Mouse (Mus musculus) kidney, embryonic 14.5 days (tissue): ENCODE results near the gene Ccdc93. TPM values are rescaled to one million over a fixed set of nuclear protein-coding genes. Genes with fewer than 3 reads are reported as not detected.

Source experiments
- ATAC-seq: fragments of 200-750 bp; cut with Nextera tagmentation; 2 replicates; pipeline ENCODE4 v1.8.0; 2017; ENCODE audit warnings: moderate number of reproducible peaks, mild to moderate bottlenecking, moderate TSS enrichment, moderate library complexity; ENCODE audit not compliant: low FRiP score, low TSS enrichment
- H3K27ac ChIP-seq: fragments of 300-500 bp; sonication (generic); 2 replicates; pipeline ENCODE4 v1.5.1; 2014; ENCODE audit warnings: low read depth, mild to moderate bottlenecking, low read length, moderate library complexity, mixed read lengths
- H3K27me3 ChIP-seq: fragments of 300-500 bp; sonication (generic); 2 replicates; pipeline ENCODE4 v1.6.1; 2014; ENCODE audit warnings: mild to moderate bottlenecking, low read length; ENCODE audit not compliant: control insufficient read depth, insufficient read depth
- H3K36me3 ChIP-seq: fragments of 300-500 bp; sonication (generic); 2 replicates; pipeline ENCODE4 v1.6.1; 2014; ENCODE audit warnings: low read length, mixed read lengths; ENCODE audit not compliant: control insufficient read depth, insufficient read depth
- H3K4me1 ChIP-seq: fragments of 300-500 bp; sonication (generic); 2 replicates; pipeline ENCODE4 v1.6.1; 2014; ENCODE audit warnings: low read length, mixed read lengths; ENCODE audit not compliant: control insufficient read depth, insufficient read depth
- H3K4me2 ChIP-seq: fragments of 300-500 bp; sonication (generic); replicated peaks from 2 replicates; pipeline ENCODE4 v1.6.1; 2014; ENCODE audit warnings: low read depth, mild to moderate bottlenecking, low read length
- H3K4me3 ChIP-seq: fragments of 300-500 bp; sonication (generic); 2 replicates; pipeline ENCODE4 v1.5.1; 2014; ENCODE audit warnings: mild to moderate bottlenecking, low read length
- H3K9ac ChIP-seq: fragments of 300-500 bp; sonication (generic); 2 replicates; pipeline ENCODE4 v1.6.1; 2014; ENCODE audit warnings: low read depth, mild to moderate bottlenecking, low read length, moderate library complexity
- H3K9me3 ChIP-seq: fragments of 300-500 bp; sonication (generic); 2 replicates; pipeline ENCODE4 v1.6.1; 2016; ENCODE audit warnings: low read length; ENCODE audit not compliant: control insufficient read depth
- WGBS: fragments of 180-500 bp; shearing (Covaris S2); extraction: QIAGEN DNeasy Blood & Tissue Kit; methylation state at CpG from one replicate; pipeline ENCODE4 v1.1.7; 2014; 5-methylcytosine and 5-hydroxymethylcytosine counted together
- polyA plus RNA-seq: library from polyadenylated mRNA; unstranded; fragments of >200 nt; fragmentation: Nextera tagmentation; extraction: Ambion mirVana; gene quantifications from 2 replicates; pipeline ENCODE4 v1.2.1, GENCODE M21; 2014

The Ccdc93 gene
- polyA plus RNA-seq, 1 experiment from 2014 or later = 11.3 TPM

- H3K4me2 ChIP-seq = no peak overlapping the region
- peaks cover 35% of the 10 kb centered on the region for H3K36me3 ChIP-seq
- H3K27ac ChIP-seq = no peak overlapping the region
- H3K4me3 ChIP-seq = no peak overlapping the region
- H3K9ac ChIP-seq = no peak overlapping the region
- no peaks in the 10 kb centered on the region for H3K27me3 ChIP-seq
- H3K9me3 ChIP-seq = no peaks in the 10 kb centered on the region
- ATAC-seq = no peak
- 84% methylated on average over 5 of the region's 5 CpGs for WGBS
- H3K4me1 ChIP-seq = no peaks in the 10 kb centered on the region
These were observed 48.6 kb downstream of the Ccdc93 start for GRCm38 (mm10) chr1:121479403-121479802.

GRCm38 (mm10) chr1:121483091-121483490 is 52.2 kb downstream of the Ccdc93 start:
- Histone ChIP-seq H3K9ac (no peak overlapping the region), H3K27ac (no peak overlapping the region), H3K27me3 (no peaks in the 10 kb centered on the region), H3K4me2 (no peak overlapping the region), H3K4me1 (no peaks in the 10 kb centered on the region), H3K36me3 (peaks cover 40% of the 10 kb centered on the region), H3K4me3 (no peak overlapping the region), H3K9me3 (no peaks in the 10 kb centered on the region)
- ATAC-seq = no peak
- 73% methylated on average over 4 of the region's 4 CpGs for WGBS

- no peak overlapping the region for H3K9ac ChIP-seq
- no peak overlapping the region for H3K4me3 ChIP-seq
- no peaks in the 10 kb centered on the region for H3K4me1 ChIP-seq
- ATAC-seq = no peak
- H3K27ac ChIP-seq = no peak overlapping the region
- H3K9me3 ChIP-seq = no peaks in the 10 kb centered on the region
- H3K4me2 ChIP-seq = no peak overlapping the region
- no peaks in the 10 kb centered on the region for H3K27me3 ChIP-seq
- H3K36me3 ChIP-seq = peaks cover 28% of the 10 kb centered on the region
- WGBS = 94% methylated on average over 6 of the region's 6 CpGs
These were observed 56.0 kb downstream of the Ccdc93 start for GRCm38 (mm10) chr1:121486803-121487202.

- 39% methylated on average over 5 of the region's 5 CpGs for WGBS
- Histone ChIP-seq H3K4me3 (no peak overlapping the region), H3K36me3 (peaks cover 28% of the 10 kb centered on the region), H3K9ac (no peak overlapping the region), H3K4me1 (no peaks in the 10 kb centered on the region), H3K9me3 (no peaks in the 10 kb centered on the region), H3K27me3 (no peaks in the 10 kb centered on the region), H3K27ac (no peak overlapping the region), H3K4me2 (no peak overlapping the region)
- 0 out of 2 replicates have a peak, but pooled peaks have one; percentile 57 for ATAC-seq
These were observed 59.4 kb downstream of the Ccdc93 start for GRCm38 (mm10) chr1:121490241-121490640.

- no peak for ATAC-seq
- no peaks in the 10 kb centered on the region for H3K27me3 ChIP-seq
- no peak overlapping the region for H3K27ac ChIP-seq
- no peak overlapping the region for H3K4me2 ChIP-seq
- H3K9me3 ChIP-seq = no peaks in the 10 kb centered on the region
- H3K36me3 ChIP-seq = peaks cover 32% of the 10 kb centered on the region; the same call in 1 of the 2 replicates
- H3K4me1 ChIP-seq = no peaks in the 10 kb centered on the region
- WGBS = 96% methylated on average over 4 of the region's 4 CpGs
- H3K4me3 ChIP-seq = no peak overlapping the region
- H3K9ac ChIP-seq = no peak overlapping the region
These were observed 66.2 kb downstream of the Ccdc93 start for GRCm38 (mm10) chr1:121497093-121497492.

- Histone ChIP-seq H3K4me3 (no peak overlapping the region), H3K9ac (no peak overlapping the region), H3K4me2 (no peak overlapping the region), H3K27ac (no peak overlapping the region), H3K36me3 (no peaks in the 10 kb centered on the region), H3K27me3 (no peaks in the 10 kb centered on the region), H3K9me3 (no peaks in the 10 kb centered on the region), H3K4me1 (no peaks in the 10 kb centered on the region)
- 84% methylated on average over 2 of the region's 2 CpGs for WGBS
- ATAC-seq = no peak
These were observed 77.9 kb downstream of the Ccdc93 start for GRCm38 (mm10) chr1:121508729-121509128.

- H3K9me3 ChIP-seq = no peaks in the 10 kb centered on the region
- WGBS = 91% methylated on average over 19 of the region's 19 CpGs
- no peak overlapping the region for H3K4me3 ChIP-seq
- H3K9ac ChIP-seq = no peak overlapping the region
- H3K4me1 ChIP-seq = no peaks in the 10 kb centered on the region
- no peak overlapping the region for H3K27ac ChIP-seq
- ATAC-seq = no peak
- H3K27me3 ChIP-seq = no peaks in the 10 kb centered on the region
- H3K36me3 ChIP-seq = no peaks in the 10 kb centered on the region
- no peak overlapping the region for H3K4me2 ChIP-seq
These were observed 79.7 kb downstream of the Ccdc93 start for GRCm38 (mm10) chr1:121510420-121511140.

- no peak overlapping the region for H3K4me2 ChIP-seq
- 41% methylated on average over 2 of the region's 2 CpGs for WGBS
- no peaks in the 10 kb centered on the region for H3K36me3 ChIP-seq
- no peak overlapping the region for H3K4me3 ChIP-seq
- no peak for ATAC-seq
- no peak overlapping the region for H3K27ac ChIP-seq
- H3K27me3 ChIP-seq = no peaks in the 10 kb centered on the region
- no peaks in the 10 kb centered on the region for H3K4me1 ChIP-seq
- H3K9ac ChIP-seq = no peak overlapping the region
- no peaks in the 10 kb centered on the region for H3K9me3 ChIP-seq
These were observed 80.3 kb downstream of the Ccdc93 start for GRCm38 (mm10) chr1:121511186-121511585.

GRCm38 (mm10) chr1:121511966-121512365 is 81.1 kb downstream of the Ccdc93 start:
- Histone ChIP-seq H3K4me3 (no peak overlapping the region), H3K9ac (no peak overlapping the region), H3K4me1 (no peaks in the 10 kb centered on the region), H3K36me3 (no peaks in the 10 kb centered on the region), H3K9me3 (no peaks in the 10 kb centered on the region), H3K27ac (no peak overlapping the region), H3K4me2 (no peak overlapping the region), H3K27me3 (no peaks in the 10 kb centered on the region)
- ATAC-seq = no peak
- WGBS = 88% methylated on average over 2 of the region's 2 CpGs
